Mouse (Mus musculus): ENCODE data around the gene Fam71e1.

GRCm38 (mm10) chr7:44532918-44533745 is 36.8 kb downstream of the Fam71e1 start:
- no peak for TF ChIP-seq CTCF (IDR thresholded peaks at IDR 0.05; ENCODE audit: low read depth)
- TF ChIP-seq EP300 (IDR thresholded peaks at IDR 0.05; ENCODE audit: low read depth) = no peak
